Mouse (Mus musculus): ENCODE data around the gene Tmem143. TPM values are rescaled to one million over a fixed set of nuclear protein-coding genes. Genes with fewer than 3 reads are reported as not detected.
"Not testable (repeated sequence)": the region's sequence is repeated elsewhere in the genome, so short reads cannot be mapped to it uniquely, and the experiment has no call there.

The Tmem143 gene
- polyA plus RNA-seq, 1 experiment = 42.0 TPM

GRCm38 (mm10) chr7:45873061-45873947, 23.4 kb upstream of the Tmem143 start:
- WGBS = under 1% methylated on average over 28 of the region's 28 CpGs
- no peaks in the 10 kb centered on the region; the same call in 1 of the 2 replicates for H3K27me3 ChIP-seq (ENCODE audit: control insufficient read depth, insufficient read depth, low read length)
- peak; percentile 65 to 78 for DNase-seq
- H3K4me1 ChIP-seq (ENCODE audit: control insufficient read depth, insufficient read depth, low read length) = peaks cover 9% of the 10 kb centered on the region; the same call in 1 of the 2 replicates
- TF ChIP-seq POLR2A (IDR thresholded peaks at IDR 0.05; ENCODE audit: borderline replicate concordance, insufficient read depth, low read length) (no peak), CTCF (IDR thresholded peaks at IDR 0.05; ENCODE audit: borderline replicate concordance, insufficient read depth, low read depth, low read length) (no peak)
- H3K27ac ChIP-seq (ENCODE audit: insufficient read depth, low read length) = peak overlapping the region; percentile 57
- peak overlapping the region; percentile 85 for H3K4me3 ChIP-seq (replicated peaks; ENCODE audit: insufficient read depth, low read depth, low read length)

GRCm38 (mm10) chr7:45876895-45877294, 19.8 kb upstream of the Tmem143 start:
- TF ChIP-seq POLR2A (IDR thresholded peaks at IDR 0.05; ENCODE audit: borderline replicate concordance, insufficient read depth, low read length) (no peak), CTCF (IDR thresholded peaks at IDR 0.05; ENCODE audit: borderline replicate concordance, insufficient read depth, low read depth, low read length) (no peak)
- 92% methylated on average over 7 of the region's 7 CpGs for WGBS
- Histone ChIP-seq H3K27ac (ENCODE audit: insufficient read depth, low read length) (no peak overlapping the region), H3K4me1 (ENCODE audit: control insufficient read depth, insufficient read depth, low read length) (peaks cover 4% of the 10 kb centered on the region; the same call in 1 of the 2 replicates), H3K27me3 (ENCODE audit: control insufficient read depth, insufficient read depth, low read length) (no peaks in the 10 kb centered on the region), H3K4me3 (replicated peaks; ENCODE audit: insufficient read depth, low read depth, low read length) (no peak overlapping the region)
- DNase-seq = no peak

- H3K27ac ChIP-seq (ENCODE audit: insufficient read depth, low read length); H3K27me3 ChIP-seq (ENCODE audit: control insufficient read depth, insufficient read depth, low read length); H3K4me1 ChIP-seq (ENCODE audit: control insufficient read depth, insufficient read depth, low read length); H3K4me3 ChIP-seq (replicated peaks; ENCODE audit: insufficient read depth, low read depth, low read length); DNase-seq: not testable (repeated sequence)
- WGBS = 88% methylated on average over 1 of the region's 1 CpGs
Observed at GRCm38 (mm10) chr7:45878278-45878677, 18.5 kb upstream of the Tmem143 start, which contains the start of gene Grin2d. Gene Grin2d (minus strand): TSS chr7:45878378.

GRCm38 (mm10) chr7:45880531-45880930, 16.2 kb upstream of the Tmem143 start:
- no peaks in the 10 kb centered on the region for H3K27me3 ChIP-seq (ENCODE audit: control insufficient read depth, insufficient read depth, low read length)

GRCm38 (mm10) chr7:45881011-45881410, 15.7 kb upstream of the Tmem143 start:
- TF ChIP-seq CTCF (IDR thresholded peaks at IDR 0.05; ENCODE audit: borderline replicate concordance, insufficient read depth, low read depth, low read length) (no peak), POLR2A (IDR thresholded peaks at IDR 0.05; ENCODE audit: borderline replicate concordance, insufficient read depth, low read length) (no peak)
- 94% methylated on average over 2 of the region's 2 CpGs for WGBS
- Histone ChIP-seq H3K4me1 (ENCODE audit: control insufficient read depth, insufficient read depth, low read length) (no peaks in the 10 kb centered on the region), H3K27me3 (ENCODE audit: control insufficient read depth, insufficient read depth, low read length) (no peaks in the 10 kb centered on the region), H3K27ac (ENCODE audit: insufficient read depth, low read length) (no peak overlapping the region), H3K4me3 (replicated peaks; ENCODE audit: insufficient read depth, low read depth, low read length) (no peak overlapping the region)
- no peak for DNase-seq

More at GRCm38 (mm10) chr7:45880531-45880930, 16.2 kb upstream of the Tmem143 start:
- Histone ChIP-seq H3K4me3 (replicated peaks; ENCODE audit: insufficient read depth, low read depth, low read length) (no peak overlapping the region), H3K27ac (ENCODE audit: insufficient read depth, low read length) (no peak overlapping the region), H3K4me1 (ENCODE audit: control insufficient read depth, insufficient read depth, low read length) (no peaks in the 10 kb centered on the region)
- no peak for DNase-seq
- no peak for TF ChIP-seq POLR2A (IDR thresholded peaks at IDR 0.05; ENCODE audit: borderline replicate concordance, insufficient read depth, low read length)
- TF ChIP-seq CTCF (IDR thresholded peaks at IDR 0.05; ENCODE audit: borderline replicate concordance, insufficient read depth, low read depth, low read length) = no peak
- WGBS = 97% methylated on average over 4 of the region's 4 CpGs

GRCm38 (mm10) chr7:45887246-45887645, 9.5 kb upstream of the Tmem143 start:
- no peak overlapping the region for H3K27ac ChIP-seq (ENCODE audit: insufficient read depth, low read length)
- no peak for DNase-seq
- 19% methylated on average over 3 of the region's 3 CpGs for WGBS
- no peak overlapping the region for H3K4me3 ChIP-seq (replicated peaks; ENCODE audit: insufficient read depth, low read depth, low read length)
- H3K27me3 ChIP-seq (ENCODE audit: control insufficient read depth, insufficient read depth, low read length) = no peaks in the 10 kb centered on the region
- no peak for TF ChIP-seq POLR2A (IDR thresholded peaks at IDR 0.05; ENCODE audit: borderline replicate concordance, insufficient read depth, low read length)
- no peak for TF ChIP-seq CTCF (IDR thresholded peaks at IDR 0.05; ENCODE audit: borderline replicate concordance, insufficient read depth, low read depth, low read length)
- 0 out of 2 replicates have a peak, but pooled peaks cover 6% of the 10 kb centered on the region for H3K4me1 ChIP-seq (ENCODE audit: control insufficient read depth, insufficient read depth, low read length)

- 26% methylated on average over 2 of the region's 2 CpGs for WGBS
- no peak for DNase-seq
Observed at GRCm38 (mm10) chr7:45892651-45893050, 4.1 kb upstream of the Tmem143 start.

More at GRCm38 (mm10) chr7:45892651-45893050, 4.1 kb upstream of the Tmem143 start:
- TF ChIP-seq CTCF (IDR thresholded peaks at IDR 0.05; ENCODE audit: borderline replicate concordance, insufficient read depth, low read depth, low read length) (no peak), POLR2A (IDR thresholded peaks at IDR 0.05; ENCODE audit: borderline replicate concordance, insufficient read depth, low read length) (no peak)
- H3K4me3 ChIP-seq (replicated peaks; ENCODE audit: insufficient read depth, low read depth, low read length) = no peak overlapping the region
- 0 out of 2 replicates have a peak, but pooled peaks cover 6% of the 10 kb centered on the region for H3K4me1 ChIP-seq (ENCODE audit: control insufficient read depth, insufficient read depth, low read length)
- H3K27ac ChIP-seq (ENCODE audit: insufficient read depth, low read length) = no peak overlapping the region
- H3K27me3 ChIP-seq (ENCODE audit: control insufficient read depth, insufficient read depth, low read length) = no peaks in the 10 kb centered on the region
